Mouse (Mus musculus) embryo, embryonic 11 days (tissue): ENCODE results near the gene Dcbld2.

Experiments used
- DNase-seq: peaks from one replicate; pipeline ENCODE4 v3.0.0-alpha.2; 2015

The Dcbld2 gene

DNA sequence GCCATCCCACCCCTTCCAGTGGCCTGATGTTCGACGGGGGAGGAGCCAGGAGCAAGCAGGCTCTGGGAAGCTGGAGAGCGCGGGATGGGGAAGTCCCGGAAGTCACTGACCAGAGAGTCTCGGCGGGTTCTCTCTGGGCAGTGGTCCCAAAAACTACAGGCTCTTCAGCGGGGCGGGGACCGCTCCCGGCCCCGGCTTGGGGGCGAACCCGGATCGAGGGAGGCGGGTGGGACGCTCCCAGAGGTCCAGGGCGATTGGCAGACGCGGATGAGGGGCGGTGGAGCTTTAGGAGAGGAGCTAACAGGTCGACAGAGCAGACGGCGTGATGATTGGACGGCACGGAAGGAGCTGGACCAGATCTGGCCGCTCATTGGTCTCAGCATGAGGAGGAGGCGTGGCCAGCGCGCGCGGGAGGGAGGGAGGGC lies at the start of gene Dcbld2:
TSS of gene Dcbld2 (plus strand) at position 382 of the 425 bp plus-strand sequence.
- peak; percentile 98 for DNase-seq

DNA sequence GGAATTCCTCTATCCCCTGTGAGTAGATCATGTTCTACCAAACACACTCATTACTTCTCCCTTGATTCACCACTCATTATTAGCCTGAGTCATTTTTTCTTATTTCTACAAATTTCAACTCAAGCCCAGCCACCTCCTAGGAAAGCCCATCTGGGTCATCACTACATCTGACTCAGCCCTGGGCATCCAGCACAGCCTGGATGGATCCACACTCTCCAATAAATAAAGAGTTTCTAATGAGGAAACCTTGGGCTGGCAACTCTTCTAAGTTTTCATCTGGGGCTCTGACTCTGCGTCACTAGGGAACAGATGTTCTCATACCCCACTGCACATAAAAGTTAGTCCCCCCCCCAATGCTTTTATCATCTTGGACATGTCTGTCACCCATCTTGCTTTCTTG lies 31.1 kb upstream of the Dcbld2 start:
- DNase-seq: no peak

DNA sequence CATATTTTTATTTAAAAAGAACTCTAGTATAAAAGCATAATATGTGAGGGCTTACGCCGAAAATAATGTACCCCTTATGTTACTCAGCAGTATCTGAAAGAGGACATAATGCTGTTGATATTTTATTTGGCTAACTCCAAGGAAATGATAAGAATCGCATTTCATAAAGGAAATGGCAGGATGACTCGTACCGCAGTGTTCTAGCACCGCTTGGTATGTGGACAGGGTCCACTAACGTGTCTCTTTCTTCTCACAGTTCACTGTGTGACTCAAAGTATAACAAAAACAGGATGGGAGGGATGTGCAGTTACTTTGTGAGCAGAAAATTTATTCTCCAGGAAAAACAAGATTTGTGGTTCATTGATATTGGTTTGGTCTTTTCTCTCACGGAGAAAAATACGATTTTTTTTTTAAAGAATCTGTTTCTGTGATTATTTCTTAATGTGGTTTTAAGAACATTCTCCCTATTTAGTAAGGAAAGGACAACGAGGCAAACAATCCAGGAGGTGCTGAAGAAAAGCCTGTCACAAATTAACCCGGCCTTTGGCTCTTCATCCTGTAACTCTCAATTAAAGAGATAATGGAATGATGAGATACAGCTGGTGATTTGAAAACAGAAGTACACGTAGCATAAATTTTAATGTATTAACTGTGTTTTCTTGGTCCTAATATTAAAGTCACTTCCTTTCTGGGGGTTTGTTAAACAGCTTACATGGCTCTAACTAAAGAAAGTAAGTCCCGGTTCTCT lies 30.3 kb upstream of the Dcbld2 start:
- DNase-seq: no peak

DNA sequence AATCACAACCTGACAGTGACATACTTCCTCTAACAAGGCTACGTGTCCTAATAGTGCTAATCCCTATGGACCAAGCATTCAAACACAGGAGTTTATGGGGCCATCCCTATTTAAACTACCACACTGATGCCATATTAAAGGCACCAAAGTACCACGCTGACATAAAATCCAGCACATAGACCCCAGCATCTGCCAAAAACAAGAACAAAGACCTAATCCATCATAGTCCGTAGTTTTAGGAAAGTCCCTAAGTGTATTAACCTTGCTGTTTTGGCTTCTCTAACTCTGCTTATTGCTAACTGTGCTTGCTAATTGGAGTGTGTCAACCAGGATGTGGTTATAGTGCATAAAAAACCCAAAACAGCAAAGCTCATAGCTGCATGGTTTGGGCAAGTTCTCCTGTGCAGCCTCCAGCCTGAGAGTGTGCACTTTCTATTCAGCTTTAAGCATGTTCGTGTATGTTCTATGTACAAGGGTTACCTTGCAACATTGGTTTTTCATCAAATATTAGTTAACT lies 21.9 kb upstream of the Dcbld2 start:
- DNase-seq: no peak

DNA sequence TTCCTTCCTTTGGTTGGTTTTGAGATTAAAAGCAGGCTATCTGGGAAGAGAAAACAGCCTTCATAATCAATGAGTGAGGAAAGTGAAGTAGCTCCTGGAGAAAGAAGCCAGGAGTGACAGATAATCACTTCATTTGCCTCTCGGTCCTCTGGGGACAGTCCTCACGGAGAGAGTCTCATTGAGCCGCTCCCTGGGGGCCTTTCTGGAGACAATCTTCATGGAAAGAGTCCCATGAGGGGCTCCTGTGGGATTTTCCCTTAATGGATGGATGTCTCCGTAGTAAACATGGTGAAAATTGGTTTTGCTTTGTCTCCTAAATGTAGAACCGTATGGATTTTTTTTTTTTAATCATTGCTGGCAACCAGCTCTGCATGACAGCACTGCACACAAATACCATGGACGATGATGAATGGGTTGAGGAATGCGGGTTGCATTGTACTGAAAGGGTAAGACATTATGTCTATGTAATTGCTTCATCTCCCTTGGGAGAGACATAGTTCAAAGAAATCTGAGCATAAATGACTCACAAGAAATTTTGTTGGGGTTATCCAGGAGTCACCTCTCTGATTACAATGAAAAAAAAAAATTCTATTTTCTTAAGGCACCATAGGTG lies 19.0 kb upstream of the Dcbld2 start:
- DNase-seq: peak; percentile 44

DNA sequence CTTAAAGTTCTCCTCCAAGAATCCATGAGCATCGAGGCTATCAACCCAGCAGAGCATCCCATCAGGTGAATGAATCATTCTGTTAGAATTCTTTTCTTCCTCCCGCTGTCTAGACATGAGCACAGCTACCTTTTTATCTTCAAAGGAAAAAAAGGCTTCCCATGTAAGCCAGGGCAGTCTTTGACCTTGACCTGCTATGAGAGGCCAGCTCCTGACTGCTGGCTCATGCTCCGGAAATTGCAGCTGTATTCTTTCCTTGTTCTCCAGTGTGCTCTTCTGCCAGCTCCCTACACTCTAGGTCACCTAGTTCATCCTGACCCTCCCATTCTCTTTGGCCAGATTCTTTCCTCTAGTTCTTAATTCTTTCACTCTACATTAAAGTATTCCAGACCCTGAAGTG lies 15.2 kb upstream of the Dcbld2 start:
- DNase-seq: no peak

DNA sequence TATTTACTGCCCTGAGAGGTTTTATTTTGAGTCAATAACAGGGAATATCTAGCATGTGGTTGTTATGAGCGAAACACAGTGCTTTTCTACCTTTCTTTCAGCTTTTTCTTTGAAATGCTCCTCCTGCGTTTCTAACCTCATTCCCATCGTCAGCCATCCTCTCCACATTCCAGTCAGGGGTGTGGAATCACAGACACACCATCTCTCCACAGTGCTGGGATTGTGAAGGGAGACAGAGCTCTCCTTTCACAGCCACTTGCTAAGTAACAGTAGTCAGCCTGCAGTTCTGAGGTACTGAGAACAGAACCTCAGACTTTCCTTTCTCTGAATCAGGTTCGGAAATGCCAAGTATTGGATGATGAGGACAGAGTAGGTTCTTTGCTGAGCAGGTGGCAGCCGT lies 14.1 kb upstream of the Dcbld2 start:
- no peak for DNase-seq

DNA sequence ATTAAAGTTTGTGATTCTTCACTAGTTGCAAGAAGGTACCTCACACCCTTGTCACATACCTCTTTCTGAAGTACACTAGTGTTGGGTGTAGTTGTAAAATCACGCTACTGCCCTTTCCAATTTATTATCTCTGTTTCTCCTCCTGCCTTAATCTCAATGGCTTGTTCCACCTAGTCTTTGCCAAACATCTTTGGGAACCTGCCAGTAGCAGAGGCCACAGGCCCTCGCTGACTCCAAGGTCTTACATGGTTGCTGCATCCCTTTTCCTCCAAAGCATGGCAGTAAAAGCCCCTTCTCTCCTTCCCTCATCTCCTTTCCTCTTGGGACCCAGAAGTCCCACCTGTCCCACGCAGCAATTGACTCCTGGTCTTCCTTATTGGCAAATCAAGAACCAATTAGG lies 9.6 kb upstream of the Dcbld2 start:
- DNase-seq: no peak

DNA sequence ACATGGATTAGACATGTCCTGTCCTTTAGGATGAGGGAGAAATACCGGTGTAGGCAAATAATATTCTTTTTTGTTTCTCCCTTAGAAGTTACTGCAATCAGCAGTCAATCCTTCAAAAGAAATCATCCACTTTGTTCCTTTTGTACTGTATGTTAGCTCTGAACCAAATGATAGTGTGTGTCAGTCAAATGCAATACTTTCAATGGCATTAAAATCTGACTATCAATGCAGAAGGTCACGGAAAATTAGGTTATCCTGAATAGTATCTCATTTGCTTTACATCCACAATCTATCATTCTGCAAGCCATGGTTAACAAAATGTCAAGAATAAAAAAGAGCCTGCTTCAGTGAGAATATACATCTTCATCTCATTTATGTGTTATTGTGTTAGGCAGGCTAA lies 7.2 kb upstream of the Dcbld2 start:
- DNase-seq: no peak

DNA sequence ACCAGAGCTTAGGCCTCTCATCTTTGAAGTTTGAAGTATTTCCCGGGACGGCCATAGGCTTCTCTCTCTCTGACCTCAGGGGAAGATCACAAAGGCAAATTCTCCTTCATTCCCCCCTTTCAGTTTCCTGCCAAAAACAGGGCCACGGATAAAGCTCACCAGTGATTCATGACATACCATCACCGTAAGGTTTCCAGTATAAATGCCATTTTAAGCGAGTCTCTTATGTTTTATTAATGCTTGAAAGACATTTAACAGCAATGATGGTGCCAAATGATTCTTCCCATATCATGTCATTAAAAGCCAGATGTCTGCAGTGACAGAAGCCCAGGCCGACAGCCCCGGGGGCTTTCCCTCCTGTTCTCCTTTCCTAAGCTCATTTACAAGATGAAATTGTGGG lies 3.6 kb upstream of the Dcbld2 start:
- no peak for DNase-seq

DNA sequence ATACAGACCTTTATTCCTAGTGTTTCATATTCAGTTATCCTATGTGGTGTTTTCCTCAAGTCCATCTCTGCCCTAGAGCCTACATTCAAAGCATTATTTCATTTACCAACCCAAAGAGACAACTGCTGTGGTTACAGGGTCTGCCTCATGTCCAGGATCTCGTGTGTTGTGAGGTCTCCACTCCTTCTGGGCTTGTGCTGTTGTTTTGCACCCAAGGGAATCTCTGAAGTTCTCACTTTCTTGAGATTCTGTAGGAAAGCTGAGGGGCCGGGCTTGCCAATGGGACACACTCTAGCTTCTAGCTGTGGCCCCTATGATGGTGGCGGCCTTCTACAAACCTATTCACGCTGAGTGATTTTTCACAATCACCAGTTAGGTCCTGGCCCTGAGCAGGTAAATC lies 3.0 kb upstream of the Dcbld2 start:
- DNase-seq: no peak

DNA sequence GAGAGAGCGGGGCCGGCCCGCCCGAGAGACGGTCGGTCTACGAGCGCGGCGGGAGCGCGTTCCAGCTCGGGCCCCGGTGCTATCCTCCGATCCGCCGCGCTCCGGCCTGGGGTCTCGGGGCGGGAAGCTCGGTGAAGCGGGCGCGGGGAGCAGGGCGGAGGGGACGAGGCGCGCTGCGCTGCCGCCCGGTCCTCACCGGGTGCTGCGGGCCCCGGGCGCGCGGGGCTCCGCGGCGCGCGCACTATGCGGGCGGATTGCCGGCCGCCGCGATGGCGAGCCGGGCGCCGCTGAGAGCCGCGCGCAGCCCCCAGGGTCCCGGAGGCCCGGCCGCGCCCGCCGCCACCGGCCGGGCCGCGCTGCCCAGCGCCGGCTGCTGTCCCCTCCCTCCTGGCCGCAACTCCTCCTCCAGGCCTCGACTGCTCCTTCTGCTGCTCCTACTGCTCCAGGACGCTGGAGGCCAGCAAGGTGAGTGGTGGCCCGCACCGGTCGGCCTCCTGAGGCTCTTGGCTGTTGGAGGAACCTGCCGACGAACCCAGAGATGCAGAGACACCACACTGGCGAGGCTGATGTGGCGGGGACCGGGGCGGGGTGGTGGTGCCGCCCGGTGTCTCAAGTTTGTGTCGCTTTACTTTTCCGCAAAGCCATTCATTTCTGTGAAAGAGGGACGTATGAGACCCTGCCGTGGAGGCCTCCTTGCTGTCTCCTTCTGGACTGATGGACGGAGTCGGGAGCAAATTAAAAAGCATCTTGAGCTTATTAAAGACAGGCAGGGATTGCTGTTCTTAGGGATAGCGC lies 441 bp downstream of the Dcbld2 start:
- DNase-seq: no peak

DNA sequence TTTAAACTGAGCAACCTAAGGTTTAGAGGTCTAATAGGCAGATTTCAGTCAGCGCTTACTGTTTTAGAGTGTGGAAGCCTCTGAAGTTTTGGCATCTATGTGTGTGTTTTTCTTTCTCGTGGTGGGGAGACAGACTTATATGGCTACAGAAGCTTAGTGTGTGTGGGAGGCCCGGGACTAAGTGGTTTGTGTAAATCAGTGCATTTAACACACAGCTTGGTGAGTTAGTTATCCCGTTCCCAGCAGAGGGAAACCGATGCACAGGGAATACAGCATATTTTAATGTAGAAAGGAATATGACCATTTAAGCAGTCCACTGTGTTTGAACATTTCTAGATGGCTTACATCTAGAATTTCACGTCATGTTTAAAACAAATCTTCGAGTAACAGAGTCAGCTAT lies 1.6 kb downstream of the Dcbld2 start:
- no peak for DNase-seq

DNA sequence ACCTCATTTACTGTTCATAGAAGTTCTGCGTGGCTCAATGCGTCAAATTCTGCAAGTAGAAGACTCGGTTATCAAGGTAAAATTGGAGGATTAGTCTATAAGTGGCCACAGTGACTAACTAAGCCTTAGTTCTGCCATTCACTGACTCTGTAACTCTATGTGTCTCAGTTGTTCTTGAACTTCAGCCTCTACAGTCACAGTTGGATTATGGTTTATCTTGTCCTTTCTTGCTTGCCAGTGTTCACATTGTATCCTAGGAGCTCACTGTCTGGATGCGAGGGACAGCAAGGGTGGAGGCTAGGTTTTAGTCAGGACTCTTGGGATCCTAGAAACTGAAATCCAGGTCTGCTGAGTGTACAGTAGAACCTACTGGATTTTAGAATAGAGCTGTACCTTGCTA lies 6.6 kb downstream of the Dcbld2 start:
- DNase-seq: no peak

DNA sequence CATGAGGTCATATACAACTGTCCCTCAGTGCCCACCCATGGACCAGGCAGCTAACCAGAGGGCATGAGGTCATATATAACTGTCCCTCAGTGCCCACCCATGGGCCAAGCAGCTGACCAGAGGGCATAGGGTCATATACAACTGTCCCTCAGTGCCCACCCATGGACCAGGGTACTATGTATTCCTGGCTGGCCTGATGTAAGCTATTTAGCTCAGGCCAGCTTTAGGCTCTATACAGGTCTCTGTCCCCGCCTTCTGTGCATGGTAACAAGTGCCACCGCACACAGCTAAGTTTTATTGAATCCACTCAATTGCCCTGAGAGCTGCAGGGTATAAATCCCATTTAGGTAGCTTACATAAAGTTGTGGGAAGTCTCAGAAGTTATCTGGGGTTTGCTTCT lies 7.3 kb downstream of the Dcbld2 start:
- no peak for DNase-seq

DNA sequence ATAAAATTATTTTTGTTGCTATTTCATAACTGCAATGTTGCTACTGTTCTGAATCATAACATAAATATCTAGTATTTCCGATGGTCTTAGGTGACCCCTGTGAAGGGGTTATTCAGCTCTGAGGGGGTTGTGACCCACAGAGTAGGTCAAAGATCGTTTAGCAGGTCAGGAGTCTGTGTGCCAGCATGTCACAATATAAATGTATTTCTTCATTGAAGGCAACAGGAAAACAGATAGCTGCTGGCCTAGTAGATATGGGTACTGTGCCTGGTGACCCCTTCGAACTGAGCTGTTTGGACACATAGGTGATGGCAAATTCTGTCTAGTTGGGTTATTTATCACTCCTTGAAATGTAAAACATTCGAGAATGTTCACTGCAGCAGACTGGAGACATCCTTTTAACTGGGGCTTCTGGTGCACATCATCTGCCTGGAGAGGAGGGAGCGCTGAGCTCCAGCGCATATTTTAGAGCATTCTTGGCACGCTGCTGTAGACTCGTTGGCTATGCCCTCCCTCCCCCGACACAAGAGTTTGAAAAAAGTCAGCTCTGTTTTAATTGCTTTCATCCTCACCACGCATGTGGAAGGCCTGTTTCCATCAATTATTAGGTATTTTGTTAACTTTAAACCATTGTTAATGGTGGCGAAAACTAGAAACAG lies 13.6 kb downstream of the Dcbld2 start:
- DNase-seq: no peak

DNA sequence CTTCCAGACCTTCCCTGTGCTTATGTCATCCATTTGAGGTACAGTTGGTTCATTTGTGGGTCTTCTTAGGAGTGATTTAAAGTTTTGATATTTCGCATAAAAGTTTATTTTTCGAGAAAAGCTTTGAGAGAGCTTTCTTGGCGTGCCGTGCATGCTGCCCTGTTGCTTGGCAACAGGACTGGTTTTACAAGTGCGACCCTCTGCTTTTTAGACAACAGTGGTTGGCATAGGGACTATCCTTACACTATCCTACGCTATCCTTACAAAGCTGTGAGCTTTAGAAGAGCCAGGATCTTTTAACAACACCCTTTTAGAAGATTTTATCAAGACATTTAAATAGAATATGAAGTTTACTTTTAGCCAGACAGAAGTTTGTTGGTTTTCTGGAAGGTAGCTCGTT lies 22.0 kb downstream of the Dcbld2 start:
- no peak for DNase-seq

DNA sequence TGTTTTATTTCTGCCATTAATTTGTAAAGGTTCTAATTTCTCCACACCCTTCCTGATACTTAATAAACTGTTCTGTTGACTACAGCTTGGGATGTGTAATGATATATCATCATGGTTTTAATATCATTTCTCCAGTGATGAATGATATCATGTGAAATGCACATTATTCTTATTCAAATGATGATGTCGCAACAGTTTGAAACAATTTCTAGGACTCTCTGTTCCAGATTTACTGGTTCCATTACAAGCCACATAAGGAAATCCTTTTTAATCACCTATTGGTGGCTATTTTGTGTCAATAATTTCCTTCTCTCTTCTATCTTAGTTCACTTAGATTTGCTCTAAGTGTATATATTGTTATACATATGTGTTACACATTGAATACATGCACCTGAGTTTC lies 24.1 kb downstream of the Dcbld2 start:
- DNase-seq: no peak

DNA sequence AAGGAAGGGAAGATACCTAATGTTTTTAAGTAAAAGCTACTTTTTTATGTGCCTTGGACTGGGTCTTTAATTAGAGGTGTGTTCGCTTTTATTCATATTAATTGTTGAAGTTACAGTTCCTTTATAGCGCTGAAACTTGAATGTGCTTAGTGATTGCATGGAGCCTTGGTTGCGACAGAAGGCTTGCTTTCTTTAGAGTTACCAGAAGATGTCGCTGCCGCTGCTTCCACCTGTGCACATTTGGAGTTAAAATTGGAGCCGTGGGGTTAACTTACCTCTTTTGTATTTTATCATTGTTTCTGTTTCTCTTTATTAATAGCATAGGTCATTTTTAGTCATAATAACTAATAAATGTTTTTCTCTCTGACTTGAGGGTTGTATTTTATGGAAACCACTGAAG lies 36.5 kb downstream of the Dcbld2 start:
- DNase-seq: no peak

DNA sequence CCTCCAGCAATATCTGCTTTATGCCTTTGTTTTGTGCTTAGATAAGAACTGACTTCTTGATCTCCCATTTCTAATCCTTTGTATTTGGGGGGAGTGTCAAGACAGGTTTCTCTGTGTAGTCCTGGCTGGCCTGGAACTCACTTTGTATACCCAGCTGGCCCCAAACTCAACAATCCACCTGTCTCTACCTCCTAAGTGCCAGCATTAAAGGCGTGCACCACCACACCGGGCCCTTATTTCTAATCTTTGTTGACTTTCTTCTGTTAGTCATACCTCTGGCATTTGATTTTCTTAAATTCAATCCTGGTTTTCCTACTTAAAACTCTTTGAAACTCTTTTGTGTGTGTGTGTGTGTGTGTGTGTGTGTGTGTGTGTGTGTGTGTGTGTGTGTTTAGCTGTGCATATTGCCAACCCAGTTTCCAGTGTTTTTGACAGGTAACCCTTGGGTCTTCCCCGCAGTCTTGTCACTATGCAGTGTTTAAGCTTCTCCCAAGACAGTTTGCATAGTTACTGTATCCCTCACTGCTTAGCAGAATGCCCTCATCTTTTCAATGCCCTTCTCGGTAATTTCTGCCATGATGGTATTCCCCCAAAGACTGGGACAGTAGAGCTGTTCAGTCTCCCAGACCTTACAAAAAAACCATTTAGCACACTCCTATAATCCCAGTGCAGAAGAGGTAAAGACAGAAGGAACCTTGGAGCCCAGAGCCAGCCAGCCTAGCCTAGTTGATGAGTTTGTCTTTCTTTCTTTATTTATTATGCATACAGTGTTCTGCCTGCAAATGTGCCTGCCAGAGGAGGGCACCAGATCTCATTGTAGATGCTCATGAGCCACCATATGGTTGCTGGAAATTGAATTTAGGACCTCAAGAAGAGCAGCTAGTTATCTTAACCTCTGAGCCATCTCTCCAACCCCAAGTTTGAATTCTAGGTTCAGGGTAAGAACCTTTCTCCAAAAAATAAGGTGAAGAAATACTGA lies 38.3 kb downstream of the Dcbld2 start:
- no peak for DNase-seq

DNA sequence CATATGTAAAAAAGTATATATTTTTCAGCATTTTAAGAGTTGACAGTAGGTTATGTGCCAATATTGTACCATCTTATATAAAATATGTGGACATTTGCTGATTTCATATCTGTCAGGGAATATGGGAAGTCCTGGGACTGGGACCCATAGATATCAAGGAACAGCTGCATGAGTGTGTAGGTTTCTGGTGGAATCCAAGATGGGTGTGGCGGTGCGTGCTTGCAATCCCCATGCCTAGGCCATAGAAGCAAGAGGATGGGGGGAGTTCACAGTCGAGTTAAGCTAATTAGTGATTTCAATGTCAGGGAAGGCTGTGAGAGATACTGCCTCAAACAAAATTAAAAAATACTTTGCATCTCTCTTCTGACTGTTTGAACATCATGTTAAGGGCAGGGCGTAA lies 40.8 kb downstream of the Dcbld2 start:
- DNase-seq: no peak

DNA sequence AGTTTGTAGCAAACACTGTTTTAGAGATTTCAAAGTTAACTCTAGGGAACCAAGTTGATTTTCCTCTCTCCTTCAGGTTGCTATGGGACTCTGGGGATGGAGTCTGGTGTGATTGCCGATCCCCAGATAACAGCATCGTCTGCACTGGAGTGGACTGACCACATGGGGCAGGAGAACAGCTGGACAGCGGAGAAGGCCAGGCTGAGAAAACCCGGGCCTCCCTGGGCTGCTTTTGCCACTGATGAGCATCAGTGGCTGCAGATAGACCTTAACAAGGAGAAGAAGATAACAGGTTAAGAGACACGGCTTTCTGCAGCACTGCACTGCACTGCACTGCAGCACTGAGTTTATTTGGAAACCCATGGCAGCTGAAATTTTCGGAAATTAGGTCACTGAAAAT lies 42.4 kb downstream of the Dcbld2 start:
- no peak for DNase-seq
